Comparison of ENCODE assay signal across 29 mouse cellular contexts in genomic region chr14:14869239-14869638, GRCm38 (mm10).
A peak's percentile ranks its signal among the peaks of the same experiment; 100 is the strongest.
DNase-seq lines count a peak whose midpoint lies in the region; ATAC-seq lines count a peak whose summit lies in the region.
"Had no signal": no experiment of that assay in that cellular context is flagged by ENCODE, and none has a peak within 500 bp of the region (broad histone marks: within the 10 kb centered on the region; RNA-seq: fewer than 3 reads in every experiment).

No protein-coding gene starts in this region.

- H3K4me2 ChIP-seq in heart, embryonic 12.5 days, result no peak overlapping the region
- H3K4me2 ChIP-seq: forebrain, embryonic 13.5 days; hindbrain, embryonic 14.5 days; limb, embryonic 15.5 days; liver, embryonic 13.5 days had no signal

- ATAC-seq in heart, embryonic 12.5 days (ENCODE audit: insufficient number of reproducible peaks, low FRiP score), result no peak
- ATAC-seq in common myeloid progenitor, adult 5-6 weeks (replicated peaks; ENCODE audit: low read depth, poor library complexity, severe bottlenecking), result peak; percentile 46; the same call in 1 of the 2 replicates
- ATAC-seq in megakaryocyte progenitor cell, adult 5-6 weeks (replicated peaks; ENCODE audit: poor library complexity), result peak; percentile 40
- ATAC-seq: CD4-positive, CD25-positive, alpha-beta regulatory T cell, adult 4 months; intestine, postnatal 0 days had no signal

- no peak overlapping the region for H3K27ac ChIP-seq in heart, embryonic 12.5 days (ENCODE audit: poor library complexity, severe bottlenecking)
- H3K27ac ChIP-seq: forebrain, embryonic 13.5 days; heart, adult 2 months; hindbrain, embryonic 14.5 days; limb, embryonic 10.5 days; limb, embryonic 15.5 days; liver, embryonic 13.5 days had no signal

- intact Hi-C loops in left cerebral cortex, postnatal 14 days (cut with DNase I), result loop anchor here (10.0 kb wide), 1 partner anchor 154 kb away; no protein-coding TSS in a partner anchor

- WGBS in heart, embryonic 12.5 days, result 59% methylated on average over 2 of the region's 2 CpGs

- peak; percentile 31 for DNase-seq in heart, adult 8-10 months (ENCODE audit: low spot score)
- DNase-seq in A20 (ENCODE audit: low read depth, low spot score), result peak; percentile 49
- no peak for DNase-seq in urinary bladder, postnatal 36 days (ENCODE audit: low spot score in 2 of 2)
- DNase-seq in left cerebral cortex, postnatal 14 days (ENCODE audit: low spot score in 2 of 2), result no peak
- DNase-seq: adrenal gland, adult 2 months; cerebellum, adult 8-10 months; cerebellum, postnatal 25 days; gastrocnemius, postnatal 25 days; heart, adult 2 months; heart, postnatal 4 days; kidney, adult 9 months; kidney, postnatal 10 days; liver, embryonic 13.5 days; lung, adult 18-20 months; lung, postnatal 14 days; midbrain, embryonic 14.5 days; right cerebral cortex, postnatal 25 days; spleen, adult 18-20 months; thymus, adult 2 months; thymus, postnatal 36 days had no signal

- H3K4me3 ChIP-seq in heart, embryonic 12.5 days, result no peak overlapping the region
- H3K4me3 ChIP-seq: forebrain, embryonic 13.5 days; heart, adult 2 months; limb, embryonic 10.5 days; limb, embryonic 15.5 days; liver, embryonic 13.5 days had no signal

- 0 out of 2 replicates have a peak, but pooled peaks cover 6% of the 10 kb centered on the region for H3K4me1 ChIP-seq in heart, embryonic 12.5 days (replicated peaks)
- H3K4me1 ChIP-seq: forebrain, embryonic 13.5 days; limb, embryonic 10.5 days; limb, embryonic 15.5 days; liver, embryonic 13.5 days had no signal

- no peaks in the 10 kb centered on the region for H3K9me3 ChIP-seq in heart, embryonic 12.5 days (replicated peaks)
- H3K9me3 ChIP-seq: forebrain, embryonic 13.5 days; limb, embryonic 10.5 days; limb, embryonic 15.5 days; liver, embryonic 13.5 days had no signal

- H3K27me3 ChIP-seq in heart, embryonic 12.5 days (replicated peaks), result no peaks in the 10 kb centered on the region
- H3K27me3 ChIP-seq: forebrain, embryonic 13.5 days; limb, embryonic 15.5 days; liver, embryonic 13.5 days had no signal

- no peaks in the 10 kb centered on the region for H3K36me3 ChIP-seq in heart, embryonic 12.5 days
- H3K36me3 ChIP-seq: limb, embryonic 10.5 days; limb, embryonic 15.5 days; liver, embryonic 13.5 days had no signal

- no peak overlapping the region for H3K9ac ChIP-seq in heart, embryonic 12.5 days
- H3K9ac ChIP-seq: forebrain, embryonic 13.5 days; hindbrain, embryonic 14.5 days; limb, embryonic 15.5 days; liver, embryonic 13.5 days had no signal

Comparison
In these comparisons a context has a peak if more than half of its experiments do, and no peak if none do; other contexts are left out.
1. DNase-seq: peak in heart, adult 8-10 months (single experiment) and A20 (single experiment); none in urinary bladder, postnatal 36 days (0 of 2) and left cerebral cortex, postnatal 14 days (0 of 2).